Mouse (Mus musculus) hindbrain, embryonic 14.5 days (tissue): ENCODE data around the gene Myo3b. TPM values are rescaled to one million over a fixed set of nuclear protein-coding genes. Genes with fewer than 3 reads are reported as not detected.

Experiments used
- ATAC-seq: fragments of 200-750 bp; cut with Nextera tagmentation; 2 replicates; pipeline ENCODE4 v1.8.0; 2017; ENCODE audit warnings: moderate number of reproducible peaks, mild to moderate bottlenecking, moderate TSS enrichment, moderate library complexity; ENCODE audit not compliant: low FRiP score
- DNase-seq: peaks from one replicate; pipeline ENCODE4 v3.0.0-alpha.2; 2015; ENCODE audit warnings: low spot score
- H3K27ac ChIP-seq: fragments of 300-500 bp; sonication (generic); 2 replicates; pipeline ENCODE4 v1.5.1; 2014; ENCODE audit warnings: mild to moderate bottlenecking, moderate library complexity
- H3K27me3 ChIP-seq: fragments of 300-500 bp; sonication (generic); 2 replicates; pipeline ENCODE4 v1.6.1; 2014; ENCODE audit warnings: mild to moderate bottlenecking, low read length, mixed read lengths; ENCODE audit not compliant: control insufficient read depth, insufficient read depth
- H3K36me3 ChIP-seq: fragments of 300-500 bp; sonication (generic); replicated peaks from 2 replicates; pipeline ENCODE4 v1.6.1; 2014; ENCODE audit not compliant: control insufficient read depth, insufficient read depth
- H3K4me1 ChIP-seq: fragments of 300-500 bp; sonication (generic); replicated peaks from 2 replicates; pipeline ENCODE4 v1.6.1; 2014; ENCODE audit warnings: antibody characterized with exemption, low read length, mixed read lengths; ENCODE audit not compliant: control insufficient read depth, insufficient read depth
- H3K4me2 ChIP-seq: fragments of 300-500 bp; sonication (generic); replicated peaks from 2 replicates; pipeline ENCODE4 v1.6.1; 2014; ENCODE audit warnings: mild to moderate bottlenecking, moderate library complexity
- H3K4me3 ChIP-seq: fragments of 300-500 bp; sonication (generic); replicated peaks from 2 replicates; pipeline ENCODE4 v1.5.1; 2014; ENCODE audit warnings: mild to moderate bottlenecking, low read length
- H3K9ac ChIP-seq: fragments of 300-500 bp; sonication (generic); 2 replicates; pipeline ENCODE4 v1.6.1; 2014
- H3K9me3 ChIP-seq: fragments of 300-500 bp; sonication (generic); 2 replicates; pipeline ENCODE4 v1.6.1; 2016; ENCODE audit warnings: low read length; ENCODE audit not compliant: control insufficient read depth
- WGBS: fragments of 180-500 bp; shearing (Covaris S2); extraction: QIAGEN DNeasy Blood & Tissue Kit; methylation state at CpG from one replicate; pipeline ENCODE4 v1.1.7; 2014; 5-methylcytosine and 5-hydroxymethylcytosine counted together
- polyA plus RNA-seq: library from polyadenylated mRNA; unstranded; fragments of >200 nt; fragmentation: Nextera tagmentation; extraction: Ambion mirVana; gene quantifications from 2 replicates; pipeline ENCODE4 v1.2.1, GENCODE M21; 2014

Gene Myo3b
- polyA plus RNA-seq, 1 experiment from 2014 or later = 0.27 TPM

DNA sequence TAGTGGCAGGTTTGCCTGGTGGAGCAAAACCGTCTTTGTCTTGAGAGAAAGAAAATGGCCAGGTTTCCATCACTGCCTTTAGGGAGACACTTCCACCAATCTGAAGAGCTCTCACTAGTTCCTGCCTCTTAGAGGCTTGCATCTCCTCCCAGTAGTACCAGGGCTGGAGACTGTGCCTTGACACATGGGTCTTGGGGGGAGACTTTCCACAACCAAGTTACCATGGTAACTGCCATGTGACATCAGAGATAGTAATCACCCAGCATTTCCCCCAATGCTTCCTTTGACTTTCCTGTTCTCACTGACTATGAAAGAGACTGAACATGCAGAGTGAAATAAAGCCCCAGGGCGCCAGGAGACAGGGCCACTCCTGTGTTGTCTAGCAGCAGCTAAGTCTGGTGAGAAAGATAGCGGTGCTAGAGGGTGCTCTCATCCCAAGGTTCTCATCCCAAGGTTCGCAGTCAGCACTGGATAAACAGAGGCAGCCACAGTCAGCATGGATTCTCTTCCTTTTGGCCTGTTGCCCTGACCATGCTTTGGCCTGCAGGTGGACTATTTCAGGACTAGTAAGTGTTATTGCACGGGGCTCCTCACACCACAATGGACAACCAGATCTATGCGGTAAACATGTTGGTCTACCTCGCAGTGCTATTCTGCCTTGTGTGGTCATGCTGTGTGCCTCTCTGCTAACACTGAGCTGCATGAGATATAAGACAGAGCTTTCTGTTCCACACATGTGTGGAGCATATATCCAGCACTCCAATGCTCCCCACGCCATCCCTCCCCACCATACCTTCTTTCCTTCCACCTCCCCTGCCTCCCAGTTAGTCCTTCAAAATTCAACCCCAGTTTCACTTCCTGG, 223.0 kb downstream of the Myo3b start:
- 81% methylated on average over 8 of the region's 8 CpGs for WGBS
- H3K4me1 ChIP-seq = peaks cover 17% of the 10 kb centered on the region; the same call in 1 of the 2 replicates
- no peaks in the 10 kb centered on the region for H3K9me3 ChIP-seq
- H3K4me2 ChIP-seq = no peak overlapping the region
- H3K9ac ChIP-seq = no peak overlapping the region
- DNase-seq (no peak), ATAC-seq (no peak)
- no peak overlapping the region for H3K4me3 ChIP-seq
- H3K27me3 ChIP-seq = no peaks in the 10 kb centered on the region
- H3K36me3 ChIP-seq = no peaks in the 10 kb centered on the region
- no peak overlapping the region for H3K27ac ChIP-seq

DNA sequence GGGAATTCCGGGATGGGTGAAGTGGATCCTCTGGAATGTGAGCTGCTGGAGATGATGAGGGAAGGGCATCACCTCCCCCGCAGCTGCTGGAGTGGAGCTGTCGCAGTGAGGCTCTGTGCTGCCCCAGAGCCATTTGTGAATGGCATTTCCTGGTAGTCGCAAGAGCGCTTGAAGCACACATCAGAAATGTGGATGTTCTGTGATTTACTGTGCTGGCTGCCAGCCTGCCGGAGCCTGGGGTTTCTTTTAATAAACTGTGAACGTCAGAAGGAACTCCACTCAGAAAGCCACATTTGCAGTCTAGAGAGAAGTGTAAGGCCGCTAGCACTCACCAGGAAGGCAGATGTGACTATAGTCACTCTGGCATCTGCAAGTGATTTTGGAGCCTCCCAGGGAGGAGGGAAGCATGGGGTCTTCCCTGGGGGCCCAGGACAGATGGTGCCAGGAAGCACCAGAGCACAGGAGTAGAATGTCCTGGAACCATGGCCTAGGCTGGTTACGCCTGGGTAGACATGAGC, 223.7 kb downstream of the Myo3b start:
- H3K27me3 ChIP-seq = no peaks in the 10 kb centered on the region
- ATAC-seq (no peak), DNase-seq (no peak)
- H3K36me3 ChIP-seq = no peaks in the 10 kb centered on the region
- H3K9me3 ChIP-seq = no peaks in the 10 kb centered on the region
- peaks cover 17% of the 10 kb centered on the region; the same call in 1 of the 2 replicates for H3K4me1 ChIP-seq
- no peak overlapping the region for H3K27ac ChIP-seq
- H3K4me2 ChIP-seq = no peak overlapping the region
- WGBS = 39% methylated on average over 9 of the region's 9 CpGs
- no peak overlapping the region for H3K4me3 ChIP-seq
- H3K9ac ChIP-seq = no peak overlapping the region

DNA sequence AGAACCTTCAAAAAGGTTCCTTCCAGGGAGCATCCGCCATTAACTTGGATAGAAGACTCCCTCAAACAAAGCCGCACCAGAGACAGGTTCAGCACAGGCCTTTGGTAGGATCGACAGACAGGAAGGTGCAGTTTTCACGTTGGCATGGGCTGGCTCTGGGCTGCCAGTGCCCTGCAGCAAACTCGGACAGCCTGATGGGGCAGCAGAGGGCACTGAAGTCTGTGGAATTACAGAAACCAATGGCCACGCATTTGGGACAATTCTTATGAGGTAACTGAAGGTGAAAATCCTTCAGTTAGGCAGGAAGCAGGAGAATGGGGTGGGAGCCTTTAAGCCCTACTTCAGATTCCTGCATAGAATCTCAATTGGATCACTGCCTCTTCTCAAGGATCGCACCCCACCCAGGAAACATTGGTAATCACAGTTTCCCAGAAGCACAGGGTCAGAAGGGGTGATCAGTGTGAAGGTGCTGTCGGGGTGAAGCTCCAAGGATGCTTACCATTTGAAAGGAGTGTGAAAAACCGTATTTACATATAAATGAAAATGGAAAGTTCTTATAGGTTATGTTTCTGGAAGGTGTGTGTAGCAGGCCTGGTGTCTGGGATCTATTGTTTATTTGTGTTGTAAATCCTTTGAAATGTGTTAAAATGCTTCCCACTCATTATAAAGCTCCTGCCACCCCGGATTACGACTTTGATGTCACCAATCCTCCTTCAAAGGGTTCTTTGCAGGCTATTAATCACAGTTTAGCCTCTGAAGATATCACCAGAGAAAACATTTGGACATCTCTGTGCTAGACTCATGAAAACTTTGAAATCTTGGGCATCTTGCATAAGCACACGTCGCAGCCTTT, 239.7 kb downstream of the Myo3b start:
- no peak overlapping the region for H3K27ac ChIP-seq
- no peak overlapping the region for H3K4me3 ChIP-seq
- no peaks in the 10 kb centered on the region for H3K36me3 ChIP-seq
- no peaks in the 10 kb centered on the region for H3K27me3 ChIP-seq
- H3K9ac ChIP-seq = no peak overlapping the region
- H3K4me2 ChIP-seq = no peak overlapping the region
- no peaks in the 10 kb centered on the region for H3K9me3 ChIP-seq
- DNase-seq = no peak
- no peak for ATAC-seq
- 35% methylated on average over 13 of the region's 13 CpGs for WGBS
- no peaks in the 10 kb centered on the region for H3K4me1 ChIP-seq

DNA sequence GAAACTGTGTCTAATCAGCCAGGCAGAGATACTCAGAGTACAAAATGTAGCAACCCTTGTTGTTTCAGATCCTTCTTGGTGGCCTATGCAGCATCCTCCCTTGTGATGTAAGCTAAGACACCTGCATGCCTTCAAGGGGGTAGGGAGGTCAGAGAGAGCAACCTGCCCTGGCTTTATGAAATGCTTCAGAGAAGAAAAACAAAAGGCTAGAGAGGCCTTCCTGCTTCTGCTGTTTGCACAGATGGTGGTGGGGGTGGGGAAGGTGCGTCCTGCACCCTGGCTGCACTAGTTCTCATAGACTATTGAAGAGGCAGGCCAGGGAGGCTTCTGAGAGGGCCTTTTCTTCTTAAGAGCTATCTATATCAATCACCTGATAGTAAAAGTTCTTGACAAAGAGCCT, 245.2 kb downstream of the Myo3b start:
- no peak for ATAC-seq
- WGBS = 84% methylated on average over 1 of the region's 1 CpGs

DNA sequence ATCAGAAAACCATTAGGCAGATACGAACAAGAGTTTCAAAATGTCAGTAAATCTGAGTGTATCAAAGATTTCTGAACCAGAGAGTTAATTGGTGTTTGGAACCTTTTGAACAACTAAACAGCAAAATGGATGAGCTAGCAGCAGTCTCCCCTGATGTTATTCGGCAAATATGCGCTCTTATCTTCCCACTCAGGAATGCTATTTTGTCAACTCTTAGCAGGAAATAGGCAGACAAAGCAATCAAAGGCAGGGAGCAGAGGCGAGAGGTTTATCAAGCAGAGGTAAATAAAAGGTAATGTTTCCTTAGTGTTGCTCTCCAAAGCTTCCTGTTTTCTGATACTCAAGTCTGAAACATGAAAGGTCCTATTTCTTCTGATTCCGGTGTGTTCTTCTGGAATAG, 252.1 kb downstream of the Myo3b start:
- Histone ChIP-seq H3K9me3 (no peaks in the 10 kb centered on the region), H3K4me1 (no peaks in the 10 kb centered on the region), H3K36me3 (no peaks in the 10 kb centered on the region), H3K27ac (no peak overlapping the region), H3K4me2 (no peak overlapping the region), H3K9ac (no peak overlapping the region), H3K4me3 (no peak overlapping the region), H3K27me3 (no peaks in the 10 kb centered on the region)
- WGBS = 70% methylated on average over 5 of the region's 5 CpGs
- DNase-seq = no peak
- ATAC-seq = no peak

More for the DNA sequence above, 245.2 kb downstream of the Myo3b start:
- Histone ChIP-seq H3K27me3 (no peaks in the 10 kb centered on the region), H3K9me3 (no peaks in the 10 kb centered on the region), H3K36me3 (no peaks in the 10 kb centered on the region), H3K4me2 (no peak overlapping the region), H3K4me3 (no peak overlapping the region), H3K27ac (no peak overlapping the region), H3K9ac (no peak overlapping the region), H3K4me1 (no peaks in the 10 kb centered on the region)
- no peak for DNase-seq

- Histone ChIP-seq H3K27me3 (no peaks in the 10 kb centered on the region), H3K9ac (no peak overlapping the region), H3K4me2 (no peak overlapping the region), H3K9me3 (no peaks in the 10 kb centered on the region), H3K4me3 (no peak overlapping the region), H3K36me3 (no peaks in the 10 kb centered on the region), H3K27ac (no peak overlapping the region), H3K4me1 (no peaks in the 10 kb centered on the region)
- WGBS = 66% methylated on average over 3 of the region's 3 CpGs
- no peak for ATAC-seq
- no peak for DNase-seq
Measured at GRCm38 (mm10) chr2:70292776-70293175, 253.8 kb downstream of the Myo3b start.

DNA sequence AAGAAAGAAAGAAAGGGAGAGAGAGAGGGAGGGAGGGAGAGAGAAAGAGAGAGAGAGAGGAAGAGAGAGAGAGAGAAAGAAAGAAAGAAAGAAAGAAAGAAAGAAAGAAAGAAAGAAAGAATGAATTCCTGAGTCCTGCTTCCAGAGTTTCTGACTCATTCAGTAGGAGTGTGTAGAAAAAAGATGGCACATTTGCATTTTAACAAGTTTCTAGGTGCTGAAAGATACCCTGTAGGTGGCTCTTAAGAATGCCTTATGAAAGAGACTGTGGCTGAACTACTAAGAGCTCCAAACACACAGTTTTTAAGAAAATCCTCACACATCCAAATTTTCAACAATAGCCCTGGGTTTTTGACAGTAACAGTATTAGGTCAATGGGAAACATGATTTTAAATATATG, 264.0 kb downstream of the Myo3b start:
- H3K4me3 ChIP-seq = no peak overlapping the region
- no peak overlapping the region for H3K4me2 ChIP-seq
- no peak overlapping the region for H3K27ac ChIP-seq
- no peaks in the 10 kb centered on the region for H3K36me3 ChIP-seq
- no peak overlapping the region for H3K9ac ChIP-seq
- ATAC-seq (no peak), DNase-seq (no peak)
- H3K27me3 ChIP-seq = no peaks in the 10 kb centered on the region
- H3K9me3 ChIP-seq = peaks cover 9% of the 10 kb centered on the region
- no peaks in the 10 kb centered on the region for H3K4me1 ChIP-seq

- no peaks in the 10 kb centered on the region for H3K27me3 ChIP-seq
- DNase-seq = no peak
Measured at GRCm38 (mm10) chr2:70315125-70315524, 276.2 kb downstream of the Myo3b start.

DNA sequence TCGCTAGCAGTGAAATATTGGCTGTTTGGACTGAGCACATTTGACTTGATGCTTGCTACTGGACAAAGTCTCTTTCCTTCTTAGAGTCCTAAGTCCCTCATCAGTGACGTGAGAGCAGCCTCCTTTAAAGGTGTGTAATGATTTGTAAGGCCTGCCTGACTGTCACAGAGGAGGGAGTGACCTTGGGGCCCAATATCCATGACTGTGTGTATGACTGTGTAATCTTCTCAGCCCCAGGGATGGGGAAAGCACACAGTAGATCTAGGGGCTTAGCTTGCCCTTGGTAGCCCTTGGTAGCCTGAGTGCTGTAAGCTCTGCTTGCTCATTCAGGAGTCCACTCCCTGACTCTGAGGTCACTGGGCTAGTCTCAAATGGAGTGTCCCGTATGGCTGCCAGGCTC, 276.8 kb downstream of the Myo3b start:
- H3K9me3 ChIP-seq = no peaks in the 10 kb centered on the region
- DNase-seq (no peak), ATAC-seq (no peak)
- no peak overlapping the region for H3K4me3 ChIP-seq
- H3K4me1 ChIP-seq = no peaks in the 10 kb centered on the region
- no peaks in the 10 kb centered on the region for H3K27me3 ChIP-seq
- no peak overlapping the region for H3K9ac ChIP-seq
- 91% methylated on average over 3 of the region's 3 CpGs for WGBS
- H3K27ac ChIP-seq = no peak overlapping the region
- no peak overlapping the region for H3K4me2 ChIP-seq
- H3K36me3 ChIP-seq = no peaks in the 10 kb centered on the region

More at GRCm38 (mm10) chr2:70315125-70315524, 276.2 kb downstream of the Myo3b start:
- H3K9me3 ChIP-seq = no peaks in the 10 kb centered on the region
- H3K4me3 ChIP-seq = no peak overlapping the region
- no peaks in the 10 kb centered on the region for H3K36me3 ChIP-seq
- no peak for ATAC-seq
- 81% methylated on average over 9 of the region's 9 CpGs for WGBS
- no peak overlapping the region for H3K9ac ChIP-seq
- H3K4me2 ChIP-seq = no peak overlapping the region
- no peaks in the 10 kb centered on the region for H3K4me1 ChIP-seq
- H3K27ac ChIP-seq = no peak overlapping the region
